Mouse (Mus musculus) spleen, adult 2 months (tissue): ENCODE data around the gene Pitpnm3.

Experiments
- CTCF ChIP-seq: fragments of 200-500 bp; IDR thresholded peaks from 2 replicates; pipeline ENCODE4 v1.5.1; 2011; ENCODE audit warnings: mild to moderate bottlenecking, inconsistent platforms; ENCODE audit not compliant: insufficient read depth, insufficient read length, insufficient replicate concordance; ENCODE audit errors: extremely low read depth
- POLR2A ChIP-seq: fragments of 200-500 bp; IDR thresholded peaks from 2 replicates; pipeline ENCODE4 v1.6.1; 2011; ENCODE audit warnings: low read depth, low read length, inconsistent platforms

DNA sequence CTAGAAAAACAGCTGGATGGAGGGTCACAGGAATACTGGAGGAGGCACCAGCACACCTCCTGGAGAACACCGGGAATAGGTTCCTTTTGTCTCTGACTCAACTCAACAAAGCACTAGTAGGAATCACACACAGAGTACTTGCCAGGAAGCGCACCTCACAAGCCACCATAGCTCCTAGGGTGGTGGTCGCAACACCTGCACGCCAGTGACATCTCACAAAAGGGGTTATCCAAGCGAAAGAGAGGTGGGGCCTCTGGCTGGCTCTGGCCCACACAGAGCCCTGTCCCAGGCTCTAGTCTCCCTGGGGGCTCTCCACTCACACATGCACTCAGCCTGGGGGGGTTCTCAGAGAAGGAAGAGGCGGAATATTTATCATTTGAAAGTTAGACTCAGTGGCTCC is 86.8 kb downstream of the Pitpnm3 start:
- TF ChIP-seq POLR2A (no peak), CTCF (no peak)
